Mouse (Mus musculus) kidney, postnatal 36 days (tissue): Measurements from ENCODE around the gene Mapk8ip2.

Experiments used
- DNase-seq, 2 experiments: peaks; one replicate each; pipeline ENCODE4 v3.0.0; 2021 to 2022; ENCODE audit warnings: mixed read lengths in 2 of 2

The Mapk8ip2 gene

DNA sequence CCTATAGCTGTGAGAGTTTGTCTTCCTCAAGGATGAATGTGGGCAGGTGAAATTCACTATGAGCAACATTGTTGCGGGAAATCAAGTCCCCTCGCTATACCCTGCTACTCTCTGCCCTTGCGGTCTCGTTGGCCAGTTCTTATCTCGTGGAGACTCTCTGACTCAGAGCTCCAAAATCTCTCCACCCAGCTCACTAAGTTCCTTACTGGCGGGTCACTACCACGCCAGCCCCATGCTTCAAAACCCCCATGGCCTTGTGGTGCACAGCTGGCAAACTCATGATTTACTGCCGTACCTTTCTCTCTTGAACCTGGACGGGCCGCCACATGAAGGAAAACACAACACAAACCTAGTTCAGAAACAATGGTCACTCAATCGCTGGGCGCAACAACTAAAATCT is 34.5 kb downstream of the Mapk8ip2 start:
- DNase-seq: no peak

DNA sequence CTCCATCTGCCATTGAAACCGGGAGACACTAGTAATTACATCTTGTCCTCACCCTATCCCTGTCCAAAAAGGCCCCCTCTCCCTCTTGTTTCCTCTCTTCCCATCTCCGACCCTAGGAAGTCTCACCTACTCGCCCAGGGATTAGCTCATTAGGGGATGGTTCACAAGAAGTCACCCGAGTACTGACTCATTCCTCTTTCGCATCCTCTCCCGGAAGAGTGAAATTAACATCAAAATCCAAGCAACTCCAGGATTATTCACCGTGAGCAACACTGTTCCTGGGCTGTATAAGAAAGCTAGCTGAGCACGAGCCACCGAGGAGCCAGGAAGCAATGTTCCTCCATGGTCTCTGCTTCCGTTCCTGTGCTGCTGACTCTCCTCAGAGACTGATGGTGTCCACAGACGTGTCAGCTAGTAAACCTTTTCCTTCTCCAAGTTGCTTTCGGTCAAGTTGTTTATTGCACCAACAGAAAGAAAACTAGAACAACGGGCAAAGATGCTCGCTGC is 35.0 kb downstream of the Mapk8ip2 start:
- DNase-seq: no peak

DNA sequence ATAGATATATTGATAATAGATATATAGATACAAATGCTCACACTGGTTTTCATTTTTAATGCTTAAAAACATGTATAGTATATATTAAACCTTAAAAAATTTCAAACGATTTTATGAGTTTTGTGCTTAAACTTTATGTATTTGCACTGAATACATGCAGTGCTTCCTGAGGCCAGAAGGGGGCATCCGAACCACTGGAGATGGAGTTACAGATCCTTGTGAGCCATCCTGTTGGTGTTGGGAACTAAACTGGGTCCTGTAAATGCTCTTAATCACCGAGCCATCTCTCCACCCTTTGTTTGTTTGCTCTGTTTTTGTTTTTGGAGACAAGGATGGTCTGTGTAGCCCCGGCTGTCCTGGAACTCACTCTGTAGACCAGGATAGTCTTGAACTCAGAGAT is 41.3 kb downstream of the Mapk8ip2 start:
- peak in 1 of 2 experiments; percentile 22 for DNase-seq

DNA sequence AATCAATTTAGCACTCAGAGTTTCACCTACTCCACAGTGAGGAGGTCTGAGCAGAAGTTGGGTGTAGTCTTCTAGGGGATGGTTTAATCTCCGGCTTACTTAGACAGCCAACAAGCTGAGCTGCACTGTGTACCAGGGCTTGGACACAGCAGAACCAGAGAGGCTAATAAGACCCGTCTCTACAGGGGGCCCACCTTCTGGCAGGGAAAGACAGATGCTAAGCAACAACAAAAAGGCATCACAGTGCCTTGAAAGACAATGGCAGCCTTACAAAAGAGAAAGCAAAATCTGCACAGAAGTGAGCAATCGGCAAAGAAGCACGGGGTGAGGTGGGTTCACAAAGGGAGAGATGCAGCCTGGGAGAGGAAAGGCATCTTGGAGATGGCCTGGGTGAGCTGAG is 42.4 kb downstream of the Mapk8ip2 start:
- DNase-seq: no peak

DNA sequence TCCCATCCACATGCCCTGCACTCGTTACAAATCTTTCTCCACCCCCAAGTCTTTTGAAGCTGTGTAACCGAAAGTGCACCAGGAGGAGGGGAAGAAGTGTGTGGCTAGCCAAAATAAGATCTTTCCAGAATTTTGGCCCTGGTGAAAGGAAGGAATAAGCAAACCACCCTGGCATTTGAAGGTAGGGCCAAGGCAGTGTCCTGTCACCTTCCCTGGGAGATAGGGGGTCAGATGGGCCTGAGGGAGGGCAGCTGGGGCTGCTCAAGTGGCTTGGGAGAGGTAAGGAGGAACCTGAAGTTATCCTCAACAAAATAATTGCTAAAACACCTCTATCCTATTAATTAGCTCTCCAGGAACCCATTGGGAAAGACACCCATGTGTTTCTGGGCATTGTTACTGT is 43.1 kb downstream of the Mapk8ip2 start:
- DNase-seq: no peak

DNA sequence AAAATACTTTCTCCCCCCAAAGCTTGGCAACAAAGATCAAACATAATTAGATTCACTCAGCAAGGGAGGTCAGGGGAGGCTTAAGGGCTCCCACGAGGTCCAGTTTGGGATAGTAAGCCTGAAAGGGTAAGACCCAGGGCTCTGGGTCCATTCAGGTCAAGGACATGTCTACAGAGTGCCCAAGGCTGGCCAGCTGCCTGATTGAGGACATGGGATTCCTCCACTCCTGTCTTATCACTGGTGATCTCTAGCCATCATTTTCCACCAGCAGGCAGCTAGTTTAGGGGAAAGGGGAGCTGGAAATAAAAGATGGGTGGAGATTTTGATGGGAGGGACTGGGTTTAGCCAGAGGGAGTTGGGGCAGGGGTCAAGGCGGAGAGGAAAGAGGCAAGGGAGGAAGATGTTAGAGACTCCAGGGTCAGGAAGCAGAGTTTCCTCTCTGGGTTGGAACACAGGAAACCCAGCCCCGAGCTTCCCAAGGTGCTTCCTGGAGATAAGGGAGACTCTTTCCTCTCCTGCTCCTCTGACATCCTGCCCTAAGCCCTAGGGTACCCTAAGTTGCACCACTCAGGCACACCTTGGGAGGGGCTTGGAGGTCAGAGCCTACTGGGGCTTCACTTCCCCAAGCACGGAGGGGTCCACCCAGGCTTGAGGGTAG is 43.8 kb downstream of the Mapk8ip2 start:
- DNase-seq: peak; percentile 72 to 87

DNA sequence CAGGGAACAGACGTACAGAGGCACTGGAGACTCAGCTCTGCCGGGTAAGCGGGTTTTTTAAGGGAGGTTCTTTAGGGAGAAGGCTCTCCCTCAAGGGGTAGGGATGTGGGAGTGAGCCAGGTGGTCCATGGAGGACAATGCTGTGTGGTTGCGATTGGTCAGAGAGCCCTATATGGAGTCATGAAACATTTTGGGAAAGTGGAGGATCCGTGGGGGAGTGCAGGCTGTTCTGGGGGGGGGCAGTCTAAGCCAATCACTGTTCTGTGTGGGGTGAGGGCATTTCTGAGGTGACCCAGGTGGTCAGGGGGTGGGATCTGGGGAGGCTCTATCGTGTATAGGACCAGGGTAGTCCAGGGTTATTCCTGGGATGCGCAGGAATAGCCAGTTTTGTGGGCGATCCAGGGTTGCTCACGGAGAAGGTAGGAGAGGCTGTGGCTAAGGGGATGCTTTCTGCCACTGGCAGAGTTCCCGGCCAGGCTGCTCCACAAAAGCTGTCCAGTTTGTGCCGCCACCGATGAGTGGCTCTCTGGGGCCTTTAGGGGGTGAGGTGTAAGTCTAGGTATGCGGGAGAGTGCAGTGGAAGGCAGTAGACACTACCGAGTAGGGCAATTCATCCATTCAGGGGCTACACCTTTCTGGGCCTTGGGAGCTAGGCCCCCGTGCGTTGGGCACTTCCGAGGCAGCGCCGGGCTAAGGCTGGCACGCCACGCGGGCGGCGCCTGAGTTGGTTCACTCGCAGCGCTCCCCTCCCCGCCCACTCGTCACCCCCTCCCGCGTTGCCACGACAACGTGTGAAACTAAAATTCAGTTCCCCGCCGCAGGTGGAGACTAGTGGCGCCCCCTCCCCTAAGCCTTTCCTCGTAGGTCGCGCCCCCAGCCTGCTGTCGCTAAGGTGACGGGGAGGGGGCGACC is 44.6 kb downstream of the Mapk8ip2 start:
- DNase-seq: peak in 1 of 2 experiments; percentile 62

DNA sequence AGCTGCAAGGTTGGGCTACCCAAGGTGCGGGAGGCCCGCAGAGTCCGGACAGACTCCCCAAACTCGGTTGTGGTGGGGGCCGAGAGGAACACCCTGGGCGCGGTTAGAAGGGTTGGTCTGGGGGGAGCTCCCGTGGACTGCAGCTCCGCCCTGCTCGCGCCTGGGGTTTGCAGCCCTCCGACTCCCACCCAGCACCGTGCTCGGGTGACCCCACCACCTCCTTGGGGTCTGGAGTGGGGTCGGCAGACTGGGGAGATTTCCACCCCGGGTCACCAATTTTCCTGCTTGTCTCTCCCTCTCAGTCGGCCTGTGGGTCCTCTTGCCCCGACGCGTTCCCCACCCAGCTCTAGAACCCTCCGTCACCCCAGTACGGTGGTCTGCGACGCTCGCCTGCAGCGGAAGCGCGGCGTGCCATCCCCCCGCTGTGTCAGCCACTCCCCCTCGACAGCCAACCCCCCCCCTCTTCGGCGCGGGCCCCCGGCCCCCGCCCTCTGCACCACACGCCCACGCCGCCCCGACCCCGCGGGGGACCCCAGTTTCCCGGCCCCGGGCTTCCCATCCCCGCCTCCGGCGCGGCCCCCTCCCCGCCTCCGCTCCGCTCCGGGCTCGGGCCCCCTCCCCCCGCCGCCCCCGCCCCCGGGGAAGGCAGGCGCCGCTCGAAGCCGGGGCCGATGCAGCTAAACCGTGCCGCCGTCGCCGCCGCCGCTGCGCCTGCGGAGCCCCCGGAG is 45.4 kb downstream of the Mapk8ip2 start, which contains the start of gene Shank3:
Shank3 (plus strand) TSS at position 663 of the 728 bp plus-strand sequence.
- DNase-seq: no peak

DNA sequence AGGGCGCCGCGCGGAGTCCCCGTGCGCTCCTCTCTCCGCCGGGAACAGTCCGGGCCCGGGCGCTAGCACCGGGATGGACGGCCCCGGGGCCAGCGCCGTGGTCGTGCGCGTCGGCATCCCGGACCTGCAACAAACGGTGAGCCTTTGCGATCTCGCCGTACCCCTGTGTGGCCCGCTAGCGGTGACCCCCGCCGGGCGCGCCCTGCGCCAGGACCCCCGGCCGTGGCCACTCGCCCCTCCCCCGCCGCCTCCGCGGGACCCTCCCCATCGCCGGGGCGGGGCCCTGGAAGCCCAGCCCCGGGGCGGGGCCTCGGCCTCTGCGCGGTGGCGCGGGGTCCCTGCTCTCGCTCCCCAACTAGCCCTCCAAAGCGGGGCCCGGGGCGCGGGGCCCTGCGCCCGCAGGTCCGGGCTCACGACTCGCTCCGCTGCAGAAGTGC is 46.1 kb downstream of the Mapk8ip2 start:
- DNase-seq: peak in 1 of 2 experiments; percentile 73

DNA sequence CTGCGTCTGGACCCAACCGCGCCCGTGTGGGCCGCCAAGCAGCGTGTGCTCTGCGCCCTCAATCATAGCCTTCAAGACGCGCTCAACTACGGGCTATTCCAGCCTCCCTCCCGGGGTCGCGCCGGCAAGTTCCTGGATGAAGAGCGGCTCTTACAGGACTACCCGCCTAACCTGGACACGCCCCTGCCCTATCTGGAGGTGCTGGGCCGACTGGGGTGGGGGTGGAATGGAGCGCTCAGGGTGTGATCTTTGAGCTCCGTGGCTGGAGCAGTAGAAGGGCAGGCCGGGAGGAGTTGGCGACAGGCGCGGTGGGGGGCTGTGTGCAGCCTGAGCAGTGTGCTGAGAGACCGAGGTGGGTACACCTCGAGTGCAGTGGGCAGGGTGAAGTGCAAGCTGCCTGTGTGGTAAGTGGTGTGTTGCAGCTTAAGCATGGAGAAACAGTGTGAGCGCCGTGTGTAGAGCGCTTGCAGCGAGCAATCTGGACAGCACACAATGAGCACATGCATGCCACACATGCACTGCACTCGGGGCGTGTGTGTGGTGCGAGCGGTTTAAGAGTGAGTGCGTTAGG is 46.6 kb downstream of the Mapk8ip2 start:
- DNase-seq: no peak

DNA sequence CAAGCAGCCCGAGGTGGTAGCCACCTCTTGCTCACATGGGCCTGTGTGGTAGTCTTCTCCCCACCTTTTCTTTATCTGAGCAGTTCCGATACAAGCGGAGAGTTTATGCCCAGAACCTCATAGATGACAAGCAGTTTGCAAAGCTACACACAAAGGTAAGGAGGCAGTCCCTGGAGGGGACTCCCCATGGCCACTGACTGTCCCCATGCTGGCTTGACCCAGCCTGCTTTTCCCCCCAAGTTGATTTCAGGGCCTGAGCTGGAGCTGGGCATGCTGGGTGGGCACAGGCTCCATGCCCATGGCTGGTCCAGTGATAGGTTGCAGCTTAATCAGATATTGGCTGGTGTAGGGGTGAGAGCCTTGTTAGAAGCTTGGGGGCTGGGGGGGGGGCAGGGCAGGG is 47.6 kb downstream of the Mapk8ip2 start:
- DNase-seq: no peak

DNA sequence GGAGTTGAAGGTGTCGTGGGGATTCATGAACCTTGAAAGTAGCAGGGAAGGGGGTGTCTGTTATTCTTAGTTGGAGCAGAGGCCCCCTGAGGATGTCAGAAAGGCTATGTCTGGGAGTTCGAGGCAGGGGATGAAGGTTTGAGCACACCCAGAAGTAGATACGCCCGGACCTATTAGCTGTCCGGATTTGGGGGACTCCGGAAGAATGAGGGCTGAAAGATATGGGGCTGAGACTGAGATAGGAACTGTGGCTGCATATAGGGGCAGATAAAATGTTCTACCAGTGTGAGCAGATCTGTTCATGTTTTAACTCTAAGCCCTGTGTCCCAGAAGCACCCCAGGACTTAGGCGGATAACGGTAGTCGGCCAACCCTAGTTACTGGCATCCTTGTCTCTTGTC is 51.1 kb downstream of the Mapk8ip2 start:
- no peak for DNase-seq

DNA sequence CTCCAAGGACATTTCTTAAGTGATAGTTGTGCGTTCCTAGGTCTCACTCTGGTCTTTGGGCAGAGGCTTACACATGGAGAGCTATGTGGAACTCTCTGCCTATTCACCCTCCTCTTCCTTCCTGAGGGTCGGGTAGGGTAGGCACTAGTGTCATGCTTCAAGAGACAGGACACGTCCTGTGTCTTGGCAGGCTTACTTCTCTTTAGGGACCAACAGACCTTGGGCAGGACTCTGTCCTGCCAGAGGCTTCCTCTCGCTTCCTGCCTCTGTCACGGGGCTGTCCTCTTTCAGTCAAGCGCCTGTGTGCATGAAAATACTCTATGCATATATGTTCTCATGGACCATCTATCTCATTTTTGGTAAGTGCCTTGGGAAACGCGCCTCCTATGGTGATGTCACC is 54.0 kb downstream of the Mapk8ip2 start:
- peak in 1 of 2 experiments; percentile 59 for DNase-seq

DNA sequence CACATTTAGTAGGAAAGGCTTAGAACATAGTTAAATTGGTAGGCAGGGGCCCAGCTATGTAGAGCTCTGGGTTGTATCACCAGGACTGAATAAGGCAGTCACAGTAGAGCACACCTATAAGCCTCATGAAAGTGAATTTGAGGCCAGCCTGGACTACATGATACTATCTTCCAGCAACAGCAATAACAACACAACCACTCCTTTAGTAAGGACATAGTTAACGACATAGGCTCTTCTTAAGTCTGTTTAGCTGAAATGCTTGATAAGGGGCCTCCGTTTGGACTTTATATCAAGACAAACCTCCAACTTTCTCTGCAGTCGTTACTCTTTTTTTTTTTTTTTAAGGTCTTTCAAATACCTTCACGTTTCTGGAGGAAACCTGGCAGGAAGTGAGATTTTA is 59.0 kb downstream of the Mapk8ip2 start:
- no peak for DNase-seq
